Mouse (Mus musculus) heart, adult 8-10 months (tissue): Measurements from ENCODE around the gene Mcpt1. TPM values are rescaled to one million over a fixed set of nuclear protein-coding genes. Genes with fewer than 3 reads are reported as not detected.
"Not testable (repeated sequence)": the region's sequence is repeated elsewhere in the genome, so short reads cannot be mapped to it uniquely, and the experiment has no call there.

Source experiments
- DNase-seq: peaks from one replicate; pipeline ENCODE4 v3.0.0; 2022; ENCODE audit warnings: low spot score
- total RNA-seq, 4 experiments: library from RNA; stranded (reverse); gene quantifications; 2 replicates each; pipeline ENCODE4 v1.2.4; 2022

The Mcpt1 gene
- total RNA-seq: not detected

DNA sequence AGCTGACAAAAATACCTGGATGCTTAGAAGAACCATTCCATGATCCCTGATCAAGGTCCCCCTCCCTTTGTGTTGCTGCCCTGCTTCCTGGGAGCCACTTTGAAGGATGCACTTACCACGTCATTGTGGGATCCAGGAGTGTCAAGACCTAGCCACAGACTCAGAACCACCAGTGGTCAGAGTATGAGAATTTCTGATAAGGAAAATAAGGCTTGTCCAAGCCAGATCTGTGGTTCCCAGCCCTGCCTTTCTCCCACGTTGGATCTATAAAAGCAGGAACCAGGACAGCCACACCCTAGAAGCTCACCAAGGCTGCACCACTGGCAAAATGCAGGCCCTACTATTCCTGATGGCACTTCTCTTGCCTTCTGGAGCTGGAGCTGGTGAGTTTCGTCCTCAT is at the start of gene Mcpt1:
Gene Mcpt1, plus strand, starts transcription at position 301 of the 400 bp plus-strand sequence.
- not testable (repeated sequence) for DNase-seq

DNA sequence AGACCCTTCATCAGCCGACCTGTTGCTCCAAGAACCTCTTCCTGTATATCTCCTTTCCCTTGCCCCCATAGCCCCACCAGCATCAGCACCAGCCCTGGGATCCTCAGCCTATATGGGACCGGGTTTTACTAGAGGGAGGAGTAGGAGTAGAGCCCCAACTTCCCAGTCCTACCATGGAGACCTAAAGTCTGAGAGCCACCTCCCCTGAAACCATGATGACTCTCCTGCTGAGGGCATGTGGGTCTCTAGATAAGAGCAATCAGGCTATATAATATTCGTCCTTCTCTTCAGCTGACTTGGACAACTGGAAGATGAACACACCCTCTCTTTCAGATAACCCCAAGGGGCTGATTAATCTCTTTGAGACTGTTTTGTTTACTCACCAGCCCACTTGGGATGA is 30.3 kb upstream of the Mcpt1 start:
- DNase-seq: not testable (repeated sequence)

DNA sequence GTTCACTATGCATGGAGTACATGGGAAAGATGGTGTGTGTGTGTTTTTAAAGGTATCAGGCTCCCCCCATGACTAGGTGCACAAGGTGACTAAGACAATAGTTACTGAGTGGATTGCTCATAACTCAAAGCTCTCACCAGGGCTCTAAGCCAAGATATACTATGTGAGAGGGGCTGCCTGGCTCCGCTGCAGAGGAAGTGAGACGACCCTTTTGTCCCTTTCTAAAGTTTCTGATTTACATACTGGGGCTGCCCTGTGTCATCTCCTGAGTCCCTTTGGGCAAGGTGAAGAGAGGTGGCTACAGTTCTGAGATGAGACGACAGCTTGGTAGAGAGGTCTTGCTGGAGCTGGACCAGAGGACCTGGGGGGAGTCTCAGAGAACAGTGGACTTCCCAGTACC is 4.6 kb upstream of the Mcpt1 start:
- no peak for DNase-seq

DNA sequence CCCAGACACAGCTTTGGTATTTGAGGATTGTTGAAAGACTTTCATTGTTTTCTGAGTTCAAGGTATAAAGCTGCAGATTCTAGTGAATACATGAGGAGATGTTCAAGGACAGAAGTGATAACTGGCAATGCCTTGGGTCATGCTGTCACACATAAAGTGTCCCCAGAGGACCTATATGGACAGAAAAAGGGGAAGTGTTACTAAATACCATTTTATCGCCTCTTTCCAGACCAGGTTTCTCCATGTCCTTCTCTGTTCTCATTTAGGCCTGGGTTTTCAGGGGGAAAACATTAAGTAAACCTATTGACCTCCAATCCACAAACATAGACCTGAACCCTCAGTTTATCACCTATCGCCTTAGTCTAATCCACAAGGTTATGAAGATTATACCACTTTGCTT is 3.8 kb upstream of the Mcpt1 start:
- DNase-seq: no peak

DNA sequence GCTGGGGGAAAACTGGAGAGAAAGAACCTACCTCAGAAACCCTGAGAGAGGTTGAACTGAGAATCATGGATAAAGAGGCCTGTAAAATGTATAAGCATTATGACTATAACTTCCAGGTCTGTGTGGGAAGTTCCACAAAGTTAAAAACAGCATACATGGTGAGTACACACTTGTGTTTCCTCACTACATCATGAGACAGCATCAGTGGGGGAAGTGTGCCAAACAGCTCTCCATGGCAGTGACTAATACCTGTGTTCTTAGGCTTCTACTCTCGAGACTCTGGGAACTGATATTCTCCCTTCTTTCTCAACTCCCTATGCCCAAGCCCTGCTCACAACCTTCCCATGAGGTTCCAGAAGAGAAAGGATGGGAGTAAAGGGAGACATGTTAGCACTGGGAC is 1.7 kb downstream of the Mcpt1 start:
- no peak for DNase-seq

DNA sequence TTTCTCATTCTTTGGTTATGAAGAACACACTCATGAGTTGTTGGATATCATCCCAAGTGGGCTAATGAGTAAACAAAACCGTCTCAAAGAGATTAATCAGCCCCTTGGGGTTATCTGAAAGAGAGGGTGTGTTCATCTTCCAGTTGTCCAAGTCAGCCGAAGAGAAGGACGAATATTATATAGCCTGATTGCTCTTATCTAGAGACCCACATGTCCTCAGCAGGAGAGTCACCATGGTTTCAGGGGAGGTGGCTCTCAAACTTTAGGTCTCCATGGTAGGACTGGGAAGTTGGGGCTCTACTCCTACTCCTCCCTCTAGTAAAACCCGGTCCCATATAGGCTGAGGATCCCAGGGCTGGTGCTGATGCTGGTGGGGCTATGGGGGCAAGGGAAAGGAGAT is 3.5 kb downstream of the Mcpt1 start:
- not testable (repeated sequence) for DNase-seq

DNA sequence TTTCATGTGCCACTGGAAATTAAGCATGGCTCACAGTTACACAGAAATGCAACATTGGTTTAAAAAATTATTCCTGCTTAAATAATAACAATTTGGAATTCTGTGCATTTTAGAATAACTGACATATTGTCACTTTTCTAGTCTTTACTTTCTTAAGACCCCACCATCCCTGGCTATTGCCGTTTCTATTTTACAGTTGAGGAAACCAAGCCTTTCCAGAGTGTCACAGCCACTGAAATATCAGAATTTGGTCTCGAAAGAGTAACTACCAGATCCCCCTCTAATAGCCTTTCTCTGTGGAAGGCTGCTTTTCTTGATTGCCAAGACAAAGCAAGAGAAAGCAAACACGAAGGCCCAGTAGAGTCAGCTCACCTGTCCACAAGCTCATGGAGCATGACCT is 12.6 kb downstream of the Mcpt1 start, which contains the start of gene Mcpt9:
Gene Mcpt9, minus strand, starts transcription at position 101 of the 400 bp plus-strand sequence.
- not testable (repeated sequence) for DNase-seq

DNA sequence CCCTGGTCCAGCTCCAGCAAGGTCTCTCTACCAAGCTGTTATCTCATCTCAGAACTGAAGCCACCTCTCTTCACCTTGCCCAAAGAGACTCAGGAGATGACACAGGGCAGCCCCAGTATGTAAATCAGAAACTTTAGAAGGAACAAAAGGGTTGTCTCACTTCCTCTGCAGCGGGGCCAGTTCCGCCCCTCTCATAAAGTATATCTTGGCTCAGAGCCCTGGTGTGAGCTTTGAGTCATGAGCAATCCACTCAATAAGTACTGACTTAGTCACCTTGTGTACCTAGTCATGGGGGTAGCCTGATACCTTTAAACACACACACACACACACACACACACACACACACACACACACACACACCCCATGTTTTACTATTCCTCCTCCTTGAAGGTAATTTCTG is 16.7 kb downstream of the Mcpt1 start:
- DNase-seq: no peak

DNA sequence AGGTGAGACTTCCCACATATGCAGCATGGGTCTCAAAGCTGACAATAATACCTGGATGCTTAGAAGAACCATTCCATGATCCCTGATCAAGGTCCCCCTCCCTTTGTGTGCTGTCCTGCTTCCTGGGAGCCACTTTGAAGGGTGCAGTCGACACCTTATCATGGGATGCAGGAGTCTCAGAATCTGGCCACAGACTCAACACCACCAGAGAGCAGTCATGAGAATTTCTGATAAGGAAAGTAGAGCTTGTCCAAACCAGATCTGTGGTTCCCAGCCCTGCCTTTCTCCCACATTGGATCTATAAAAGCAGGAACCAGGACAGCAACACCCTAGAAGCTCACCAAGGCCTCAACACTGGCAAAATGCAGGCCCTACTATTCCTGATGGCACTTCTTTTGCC is 24.0 kb downstream of the Mcpt1 start, which contains the start of gene Mcpt2:
Gene Mcpt2, plus strand, starts transcription at position 250 of the 400 bp plus-strand sequence.
- not testable (repeated sequence) for DNase-seq

DNA sequence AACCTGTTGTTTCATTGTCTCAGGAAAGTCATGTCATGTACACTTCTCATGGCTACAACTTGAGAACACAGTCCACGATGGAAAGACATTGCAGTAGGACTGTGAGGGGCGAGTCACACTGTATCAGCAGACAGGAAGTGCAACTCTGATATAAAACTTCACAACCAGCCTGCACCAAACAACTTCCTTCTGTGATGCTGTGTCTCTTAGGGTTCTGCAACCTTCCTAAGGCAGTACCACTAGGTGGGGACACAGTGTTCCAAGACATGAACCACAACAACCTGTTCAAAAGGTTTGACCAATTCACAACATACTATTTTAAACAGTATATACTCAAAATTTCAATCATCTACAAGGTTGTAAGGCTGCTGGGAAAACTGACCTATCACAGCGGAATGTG is 37.6 kb downstream of the Mcpt1 start:
- DNase-seq: no peak

DNA sequence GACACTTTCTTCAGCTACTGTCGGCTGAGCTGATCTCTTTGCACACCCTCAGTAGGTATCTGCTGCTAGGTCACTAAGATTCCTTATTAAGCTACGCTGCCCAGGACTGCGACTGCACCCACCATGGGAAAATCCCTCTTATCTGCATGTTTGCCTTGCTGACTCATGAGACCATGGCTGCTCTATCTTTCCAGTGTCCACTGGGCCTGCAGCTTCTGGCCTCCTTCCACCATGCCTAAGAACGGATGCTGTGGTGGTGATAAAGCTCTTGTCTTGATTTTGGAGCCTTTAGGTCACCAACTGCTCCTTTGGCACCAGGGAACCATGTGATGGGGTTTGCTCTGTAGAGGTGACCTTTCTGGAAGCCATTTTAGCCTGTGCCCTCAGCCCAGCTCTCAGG is 40.0 kb downstream of the Mcpt1 start:
- DNase-seq: no peak

DNA sequence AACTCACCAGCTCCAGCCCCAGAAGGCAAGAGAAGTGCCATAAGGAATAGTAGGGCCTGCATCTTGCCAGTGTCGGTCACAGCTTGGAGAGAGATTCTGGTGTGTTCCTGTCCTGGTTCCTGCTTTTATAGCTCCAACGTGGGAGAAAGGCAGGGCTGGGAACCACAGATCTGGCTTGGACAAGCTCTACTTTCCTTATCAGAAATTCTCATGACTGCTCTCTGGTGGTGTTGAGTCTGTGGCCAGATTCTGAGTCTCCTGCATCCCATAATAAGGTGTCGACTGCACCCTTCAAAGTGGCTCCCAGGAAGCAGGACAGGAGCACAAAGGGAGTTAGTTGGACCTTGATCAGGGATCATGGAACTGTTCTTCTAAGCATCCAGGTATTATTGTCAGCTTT is 44.4 kb downstream of the Mcpt1 start, which contains the start of gene Mcpt4:
Gene Mcpt4, minus strand, starts transcription at position 101 of the 400 bp plus-strand sequence.
- DNase-seq: not testable (repeated sequence)

Other genes with a start within 250 kb of the Mcpt1 start
- gene Adcy4, start 233.9 kb upstream of the Mcpt1 start, total RNA-seq: 10 to 100 TPM; 13.0 to 22.0 (median 16.4) TPM
- gene Ripk3, start 229.1 kb upstream of the Mcpt1 start, total RNA-seq: 1 to 10 TPM; 2.2 to 6.2 (median 3.4) TPM
- gene Nfatc4, start 194.8 kb upstream of the Mcpt1 start, total RNA-seq: 1 to 10 TPM; 3.3 to 4.2 (median 3.7) TPM
- 10 to 100 TPM in 1 of 4 experiments, 1 to 10 TPM in 3; 4.4 to 11.5 (median 6.2) TPM for gene Nynrin, start 164.0 kb upstream of the Mcpt1 start, total RNA-seq
- under 1 TPM in 1 of 4 experiments, not detected in 3; 0.06 TPM for gene Cbln3, start 133.6 kb upstream of the Mcpt1 start, total RNA-seq
- gene Khnyn, start 133.0 kb upstream of the Mcpt1 start, total RNA-seq: 10 to 100 TPM in 2 of 4 experiments, 1 to 10 TPM in 2; 8.1 to 11.7 (median 10.3) TPM
- gene Sdr39u1, start 117.7 kb upstream of the Mcpt1 start, total RNA-seq: 100 to 1,000 TPM; 120 to 148 (median 130) TPM
- 1 to 10 TPM in 2 of 4 experiments, under 1 TPM in 2; 0.57 to 1.2 (median 0.99) TPM for gene Cma1, start 73.3 kb upstream of the Mcpt1 start, total RNA-seq
- not detected for gene Cma2, start 67.0 kb upstream of the Mcpt1 start, total RNA-seq
- gene Mcpt9, start 12.5 kb downstream of the Mcpt1 start, total RNA-seq: not detected
- gene Mcpt2, start 24.1 kb downstream of the Mcpt1 start, total RNA-seq: not detected
- 1 to 10 TPM in 2 of 4 experiments, under 1 TPM in 2; 0.65 to 1.8 (median 1.1) TPM for gene Mcpt4, start 44.3 kb downstream of the Mcpt1 start, total RNA-seq
- gene Mcpt8, start 67.3 kb downstream of the Mcpt1 start, total RNA-seq: not detected
- gene Ctsg, start 84.6 kb downstream of the Mcpt1 start, total RNA-seq: not detected
- not detected for gene Gzme, start 102.7 kb downstream of the Mcpt1 start, total RNA-seq
- gene Gzmd, start 114.6 kb downstream of the Mcpt1 start, total RNA-seq: not detected
- not detected for gene Gzmg, start 141.6 kb downstream of the Mcpt1 start, total RNA-seq
- not detected for gene Gzmn, start 156.6 kb downstream of the Mcpt1 start, total RNA-seq
- gene Gzmf, start 193.4 kb downstream of the Mcpt1 start, total RNA-seq: not detected
- gene Gzmc, start 216.7 kb downstream of the Mcpt1 start, total RNA-seq: not detected
- not detected for gene Gzmb, start 244.3 kb downstream of the Mcpt1 start, total RNA-seq